Mouse (Mus musculus) small intestine, adult 2 months (tissue): ENCODE measurements around the gene Alyref.

Source experiments
- CTCF ChIP-seq: fragments of 200-500 bp; IDR thresholded peaks from 2 replicates; pipeline ENCODE4 v1.5.1; 2012; ENCODE audit warnings: low read depth, mild to moderate bottlenecking, control low read depth, inconsistent platforms, low read length, moderate library complexity, mixed read lengths; ENCODE audit not compliant: insufficient replicate concordance, insufficient read length; ENCODE audit errors: extremely low read depth
- POLR2A ChIP-seq: fragments of 200-500 bp; IDR thresholded peaks from 2 replicates; pipeline ENCODE4 v1.6.1; 2012; ENCODE audit warnings: low read depth, mild to moderate bottlenecking, control low read depth, inconsistent platforms, low read length, moderate library complexity

- TF ChIP-seq POLR2A = no peak
- TF ChIP-seq CTCF = peak; percentile 21; the same call in 1 of the 2 replicates
These were observed 15.7 kb downstream of the Alyref start for GRCm38 (mm10) chr11:120582268-120582981.
